Mouse (Mus musculus) urinary bladder, adult 2 months (tissue): Measurements from ENCODE around the gene Atp6v0b. TPM values are rescaled to one million over a fixed set of nuclear protein-coding genes. Genes with fewer than 3 reads are reported as not detected.

Experiments
- DNase-seq: peaks from one replicate; pipeline ENCODE4 v3.0.0; 2022; ENCODE audit warnings: low spot score
- polyA plus RNA-seq: library from polyadenylated mRNA; depleted of rRNA; stranded (reverse); fragments of >200 nt; gene quantifications from 2 replicates; pipeline ENCODE4 v1.2.3, GENCODE M21; 2012; rRNA removed

Gene Atp6v0b
- polyA plus RNA-seq, 1 experiment, result 352 TPM

- peak; percentile 94 for DNase-seq
Observed at GRCm38 (mm10) chr4:117836204-117836767, 50.8 kb downstream of the Atp6v0b start.

GRCm38 (mm10) chr4:117835531-117836111 is 51.5 kb downstream of the Atp6v0b start:
- DNase-seq, result peak; percentile 53

- DNase-seq, result peak; percentile 67
Observed at GRCm38 (mm10) chr4:117834845-117835530, 52.1 kb downstream of the Atp6v0b start.

- no peak for DNase-seq
Observed at GRCm38 (mm10) chr4:117834457-117834844, 52.7 kb downstream of the Atp6v0b start, which contains the start of gene Slc6a9. TSS of gene Slc6a9 (plus strand) at chr4:117834506.

Other genes with a start within 250 kb of the Atp6v0b start
- gene Dmap1, start 205.1 kb downstream of the Atp6v0b start, polyA plus RNA-seq, result 33.0 and 33.9 TPM in 2 replicates
- not detected in 2 replicates for gene Gm12845, start 162.9 kb downstream of the Atp6v0b start, polyA plus RNA-seq
- not detected in 2 replicates for gene Klf17, start 121.7 kb downstream of the Atp6v0b start, polyA plus RNA-seq
- 51.2 and 58.0 TPM in 2 replicates for gene Slc6a9, start 52.8 kb downstream of the Atp6v0b start, polyA plus RNA-seq
- gene Ccdc24, start 14.8 kb downstream of the Atp6v0b start, polyA plus RNA-seq, result 0.90 and 1.7 TPM in 2 replicates
- 18.4 and 23.8 TPM in 2 replicates for gene B4galt2, start 3.8 kb downstream of the Atp6v0b start, polyA plus RNA-seq
- 9.6 and 14.0 TPM in 2 replicates for gene Dph2, start 4.7 kb upstream of the Atp6v0b start, polyA plus RNA-seq
- gene Ipo13, start 27.7 kb upstream of the Atp6v0b start, polyA plus RNA-seq, result 40.0 and 40.5 TPM in 2 replicates
- gene Artn, start 42.4 kb upstream of the Atp6v0b start, polyA plus RNA-seq, result 7.2 and 7.8 TPM in 2 replicates
- gene St3gal3, start 247.6 kb upstream of the Atp6v0b start, polyA plus RNA-seq, result 22.8 and 27.2 TPM in 2 replicates